12 mouse cellular contexts compared by ENCODE assay signal in the genomic region with DNA sequence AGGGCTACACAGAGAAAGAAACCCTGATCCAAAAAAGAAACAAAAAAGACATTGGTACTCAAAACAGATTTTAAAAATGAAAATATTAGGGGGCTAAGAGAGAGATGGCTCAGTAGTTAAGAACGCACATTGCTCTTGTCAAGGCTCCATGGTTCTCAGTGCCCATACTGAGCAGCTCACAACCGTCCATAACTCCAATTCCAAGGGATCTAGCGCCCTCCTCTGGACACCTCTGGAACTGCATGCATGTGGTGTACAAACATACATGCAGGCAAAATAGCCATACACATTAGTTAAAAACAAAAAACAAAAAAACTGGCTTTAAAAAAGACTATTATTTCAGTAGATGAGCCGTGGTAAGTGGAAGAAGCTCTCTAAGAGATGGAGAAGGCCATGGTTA. TPM values are rescaled to one million over a fixed set of nuclear protein-coding genes. Genes with fewer than 3 reads are reported as not detected.
A peak's percentile ranks its signal among the peaks of the same experiment; 100 is the strongest.
DNase-seq lines count a peak whose midpoint lies in the region; ATAC-seq and TF ChIP-seq lines count a peak whose summit lies in the region.
"Had no signal": no experiment of that assay in that cellular context is flagged by ENCODE, and none has a peak within 500 bp of the region (broad histone marks: within the 10 kb centered on the region; RNA-seq: fewer than 3 reads in every experiment).

No protein-coding gene starts in this region.

- H3K27me3 ChIP-seq in hindbrain, postnatal 0 days (ENCODE audit: insufficient read depth, low read length): no peaks in the 10 kb centered on the region
- no peaks in the 10 kb centered on the region for H3K27me3 ChIP-seq in hindbrain, embryonic 12.5 days
- no peaks in the 10 kb centered on the region for H3K27me3 ChIP-seq in forebrain, embryonic 13.5 days

- no peaks in the 10 kb centered on the region for H3K4me1 ChIP-seq in hindbrain, postnatal 0 days (ENCODE audit: insufficient read depth, low read length)
- H3K4me1 ChIP-seq in hindbrain, embryonic 12.5 days: no peaks in the 10 kb centered on the region
- H3K4me1 ChIP-seq in forebrain, embryonic 13.5 days: no peaks in the 10 kb centered on the region

- H3K4me2 ChIP-seq in hindbrain, postnatal 0 days (ENCODE audit: low read depth, low read length): no peak overlapping the region
- H3K4me2 ChIP-seq in hindbrain, embryonic 12.5 days (replicated peaks): no peak overlapping the region
- no peak overlapping the region for H3K4me2 ChIP-seq in forebrain, embryonic 13.5 days

- ATAC-seq in hindbrain, postnatal 0 days: no peak
- ATAC-seq in hindbrain, embryonic 12.5 days (ENCODE audit: low FRiP score): no peak
- no peak for ATAC-seq in megakaryocyte, adult 5-6 weeks (ENCODE audit: poor library complexity, severe bottlenecking)
- no peak for ATAC-seq in forebrain, embryonic 13.5 days
- ATAC-seq: inflammation-experienced regulatory T-cells, adult 6 months had no signal

- H3K27ac ChIP-seq in hindbrain, postnatal 0 days: no peak overlapping the region
- H3K27ac ChIP-seq in hindbrain, embryonic 12.5 days: no peak overlapping the region
- no peak overlapping the region for H3K27ac ChIP-seq in forebrain, embryonic 13.5 days

- H3K9me3 ChIP-seq in hindbrain, postnatal 0 days (ENCODE audit: low read length): no peaks in the 10 kb centered on the region
- no peaks in the 10 kb centered on the region for H3K9me3 ChIP-seq in hindbrain, embryonic 12.5 days (replicated peaks)
- H3K9me3 ChIP-seq in forebrain, embryonic 13.5 days (replicated peaks): no peaks in the 10 kb centered on the region

- H3K4me3 ChIP-seq in hindbrain, postnatal 0 days (ENCODE audit: low read length): no peak overlapping the region
- H3K4me3 ChIP-seq in hindbrain, embryonic 12.5 days: no peak overlapping the region
- no peak overlapping the region for H3K4me3 ChIP-seq in forebrain, embryonic 13.5 days

- 76% methylated on average over 4 of the region's 4 CpGs for WGBS in hindbrain, postnatal 0 days
- WGBS in hindbrain, embryonic 12.5 days: 70% methylated on average over 4 of the region's 4 CpGs
- 71% methylated on average over 4 of the region's 4 CpGs for WGBS in forebrain, embryonic 13.5 days

- no peak for DNase-seq in hindbrain, postnatal 0 days (ENCODE audit: low spot score)
- DNase-seq in thymus, postnatal 4 days: peak; percentile 49
- no peak for DNase-seq in thymus, postnatal 36 days
- peak; percentile 8 for DNase-seq in c-Kit-negative CD71-positive TER-119-positive erythroid progenitor cells, embryonic 14.5 days (ENCODE audit: low read depth, low spot score)
- DNase-seq in testis, postnatal 14 days (ENCODE audit: low spot score): peak; percentile 72
- DNase-seq: heart, adult 11 months; midbrain, embryonic 14.5 days had no signal

- H3K36me3 ChIP-seq in hindbrain, postnatal 0 days (ENCODE audit: insufficient read depth, low read length): no peaks in the 10 kb centered on the region
- H3K36me3 ChIP-seq in hindbrain, embryonic 12.5 days: no peaks in the 10 kb centered on the region
- H3K36me3 ChIP-seq in forebrain, embryonic 13.5 days (ENCODE audit: poor library complexity, severe bottlenecking): no peaks in the 10 kb centered on the region

- no peak overlapping the region for H3K9ac ChIP-seq in hindbrain, postnatal 0 days (replicated peaks; ENCODE audit: low read length)
- H3K9ac ChIP-seq in hindbrain, embryonic 12.5 days: no peak overlapping the region
- H3K9ac ChIP-seq in forebrain, embryonic 13.5 days: no peak overlapping the region

- TF ChIP-seq CTCF in hindbrain, postnatal 0 days (IDR thresholded peaks at IDR 0.05; ENCODE audit: low read depth): peak; percentile 60

RNA-seq across cellular contexts. Expression of a gene that starts 19.9 kb away (rescaled TPM):
- total RNA-seq in hindbrain, postnatal 0 days (2014; rRNA removed): 6.7 and 7.0 TPM in 2 replicates
- 3.6 and 4.9 TPM in 2 replicates for polyA plus RNA-seq in hindbrain, postnatal 0 days (2015; fragmentation: Nextera tagmentation; extraction: Ambion mirVana)
- polyA plus RNA-seq in hindbrain, embryonic 12.5 days (2016; fragmentation: Nextera tagmentation; extraction: Ambion mirVana): 7.7 and 10.0 TPM in 2 replicates
- total RNA-seq in megakaryocyte, adult 5-6 weeks (2015): not detected in 2 replicates
- not detected in 2 replicates for total RNA-seq in megakaryocyte, adult 5-6 weeks (2017)
- 0.53 and 0.63 TPM in 2 replicates for polyA plus RNA-seq in forebrain, embryonic 13.5 days (2015; fragmentation: Nextera tagmentation; extraction: Ambion mirVana)
- polyA plus RNA-seq: inflammation-experienced regulatory T-cells, adult 6 months had no signal

RNA-seq across cellular contexts. Expression of a gene that starts 30.2 kb away (rescaled TPM):
- not detected in 2 replicates for total RNA-seq in hindbrain, postnatal 0 days (2014; rRNA removed)
- polyA plus RNA-seq in hindbrain, postnatal 0 days (2015; fragmentation: Nextera tagmentation; extraction: Ambion mirVana): not detected in 2 replicates
- not detected in 2 replicates for polyA plus RNA-seq in hindbrain, embryonic 12.5 days (2016; fragmentation: Nextera tagmentation; extraction: Ambion mirVana)
- not detected in 2 replicates for total RNA-seq in megakaryocyte, adult 5-6 weeks (2015)
- not detected in 2 replicates for total RNA-seq in megakaryocyte, adult 5-6 weeks (2017)
- not detected in 2 replicates for polyA plus RNA-seq in forebrain, embryonic 13.5 days (2015; fragmentation: Nextera tagmentation; extraction: Ambion mirVana)
- total RNA-seq: left cerebral cortex, postnatal 14 days had no signal
- polyA plus RNA-seq: inflammation-experienced regulatory T-cells, adult 6 months; midbrain, embryonic 14.5 days had no signal

RNA-seq across cellular contexts. Expression of a gene that starts 42.7 kb away (rescaled TPM):
- 59.5 and 82.5 TPM in 2 replicates for total RNA-seq in hindbrain, postnatal 0 days (2014; rRNA removed)
- polyA plus RNA-seq in hindbrain, postnatal 0 days (2015; fragmentation: Nextera tagmentation; extraction: Ambion mirVana): 4.2 and 6.1 TPM in 2 replicates
- 3.2 and 3.8 TPM in 2 replicates for polyA plus RNA-seq in hindbrain, embryonic 12.5 days (2016; fragmentation: Nextera tagmentation; extraction: Ambion mirVana)
- total RNA-seq in megakaryocyte, adult 5-6 weeks (2015): 53.0 and 66.6 TPM in 2 replicates
- 5.4 and 6.9 TPM in 2 replicates for total RNA-seq in megakaryocyte, adult 5-6 weeks (2017)
- 6.9 and 9.8 TPM in 2 replicates for polyA plus RNA-seq in forebrain, embryonic 13.5 days (2015; fragmentation: Nextera tagmentation; extraction: Ambion mirVana)

Comparison
In these comparisons a context has a peak if more than half of its experiments do, and no peak if none do; other contexts are left out.
1. DNase-seq: peak in thymus, postnatal 4 days (single experiment), c-Kit-negative CD71-positive TER-119-positive erythroid progenitor cells, embryonic 14.5 days (single experiment) and testis, postnatal 14 days (single experiment); none in hindbrain, postnatal 0 days (single experiment) and thymus, postnatal 36 days (0 of 2).